ENCODE assay signal across 31 mouse cellular contexts in the genomic region with DNA sequence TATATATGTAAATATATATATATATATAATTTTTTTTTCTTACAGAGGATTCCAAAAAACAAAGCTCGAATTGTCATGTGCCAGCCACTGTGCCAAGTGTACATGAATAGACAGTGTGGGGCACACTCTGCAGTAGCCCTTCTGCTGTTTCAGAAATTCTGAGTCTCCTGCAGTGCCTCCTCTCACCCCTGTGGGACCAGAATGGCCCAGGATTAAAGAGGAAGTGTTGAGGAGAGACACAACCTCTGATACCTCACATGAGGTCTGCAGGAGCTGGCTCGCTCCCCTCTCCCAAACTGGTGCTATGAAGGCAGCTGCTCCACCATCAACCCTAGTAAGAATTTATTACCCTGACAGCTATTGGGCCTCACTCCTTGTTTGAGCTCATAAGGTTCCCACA.
"Had no signal": no experiment of that assay in that cellular context is flagged by ENCODE, and none has a peak within 500 bp of the region (broad histone marks: within the 10 kb centered on the region; RNA-seq: fewer than 3 reads in every experiment).

No protein-coding gene starts in this region.

- H3K27me3 ChIP-seq: limb, embryonic 15.5 days; liver, embryonic 12.5 days; liver, embryonic 13.5 days; liver, embryonic 15.5 days; lung, embryonic 15.5 days; megakaryocyte, embryonic 14.5 days; midbrain, embryonic 12.5 days; midbrain, embryonic 13.5 days; midbrain, embryonic 15.5 days; neural tube, embryonic 12.5 days had no signal

- H3K36me3 ChIP-seq: limb, embryonic 12.5 days; limb, embryonic 13.5 days; limb, embryonic 15.5 days; liver, embryonic 12.5 days; liver, embryonic 13.5 days; liver, embryonic 15.5 days; lung, embryonic 15.5 days; midbrain, embryonic 10.5 days; midbrain, embryonic 12.5 days; midbrain, embryonic 13.5 days; midbrain, embryonic 15.5 days; neural tube, embryonic 12.5 days had no signal

- H3K9me3 ChIP-seq: limb, embryonic 12.5 days; limb, embryonic 13.5 days; limb, embryonic 15.5 days; liver, embryonic 12.5 days; liver, embryonic 13.5 days; liver, embryonic 15.5 days; lung, embryonic 15.5 days; megakaryocyte, embryonic 14.5 days; midbrain, embryonic 10.5 days; midbrain, embryonic 12.5 days; midbrain, embryonic 13.5 days; midbrain, embryonic 15.5 days; neural tube, embryonic 12.5 days had no signal

- H3K27ac ChIP-seq: left cerebral cortex, adult 2 months; limb, embryonic 12.5 days; limb, embryonic 13.5 days; limb, embryonic 15.5 days; liver, embryonic 12.5 days; liver, embryonic 13.5 days; liver, embryonic 14.5 days; liver, embryonic 15.5 days; lung, embryonic 15.5 days; macrophage; midbrain, embryonic 10.5 days; midbrain, embryonic 12.5 days; midbrain, embryonic 13.5 days; midbrain, embryonic 15.5 days; neural tube, embryonic 12.5 days had no signal

- H3K4me3 ChIP-seq: left cerebral cortex, adult 2 months; limb, embryonic 12.5 days; limb, embryonic 13.5 days; limb, embryonic 15.5 days; liver, embryonic 12.5 days; liver, embryonic 13.5 days; liver, embryonic 15.5 days; lung, embryonic 15.5 days; megakaryocyte, embryonic 14.5 days; midbrain, embryonic 10.5 days; midbrain, embryonic 12.5 days; midbrain, embryonic 13.5 days; midbrain, embryonic 15.5 days; myocyte; neural tube, embryonic 12.5 days had no signal

- ATAC-seq: liver, embryonic 12.5 days; liver, postnatal 0 days; lung, postnatal 0 days; midbrain, embryonic 13.5 days; midbrain, embryonic 15.5 days; midbrain, embryonic 16.5 days had no signal

- H3K9ac ChIP-seq: limb, embryonic 12.5 days; limb, embryonic 13.5 days; limb, embryonic 15.5 days; liver, embryonic 12.5 days; liver, embryonic 13.5 days; liver, embryonic 14.5 days; liver, embryonic 15.5 days; liver, postnatal 0 days; lung, embryonic 14.5 days; lung, embryonic 15.5 days; midbrain, embryonic 12.5 days; midbrain, embryonic 13.5 days; midbrain, embryonic 15.5 days; neural tube, embryonic 12.5 days had no signal

- H3K4me2 ChIP-seq: limb, embryonic 12.5 days; limb, embryonic 13.5 days; limb, embryonic 15.5 days; liver, embryonic 11.5 days; liver, embryonic 12.5 days; liver, embryonic 13.5 days; liver, embryonic 15.5 days; lung, embryonic 14.5 days; lung, embryonic 15.5 days; midbrain, embryonic 11.5 days; midbrain, embryonic 12.5 days; midbrain, embryonic 13.5 days; midbrain, embryonic 15.5 days; neural tube, embryonic 12.5 days had no signal

- H3K4me1 ChIP-seq: limb, embryonic 12.5 days; limb, embryonic 13.5 days; limb, embryonic 15.5 days; liver, embryonic 12.5 days; liver, embryonic 13.5 days; liver, embryonic 15.5 days; lung, embryonic 15.5 days; midbrain, embryonic 12.5 days; midbrain, embryonic 15.5 days; neural tube, embryonic 12.5 days had no signal

- DNase-seq: left cerebral cortex, postnatal 4 days; liver; liver, embryonic 13.5 days; liver, postnatal 0 days; lung, adult 18-20 months; lung, adult 2 months; lung, embryonic 14.5 days; lung, postnatal 10 days; lung, postnatal 14 days; lung, postnatal 4 days; midbrain, embryonic 14.5 days had no signal
